Mouse (Mus musculus) urinary bladder, postnatal 10 days (tissue): ENCODE data around the gene C130050O18Rik.
A peak's percentile ranks its signal among the peaks of the same experiment; 100 is the strongest.

Experiments used
- DNase-seq: peaks from one replicate; pipeline ENCODE4 v3.0.0; 2022; ENCODE audit warnings: low spot score

C130050O18Rik gene

GRCm38 (mm10) chr5:139404801-139405401, at the start of gene C130050O18Rik:
C130050O18Rik (plus strand) TSS chr5:139405280.
- DNase-seq = no peak

DNA sequence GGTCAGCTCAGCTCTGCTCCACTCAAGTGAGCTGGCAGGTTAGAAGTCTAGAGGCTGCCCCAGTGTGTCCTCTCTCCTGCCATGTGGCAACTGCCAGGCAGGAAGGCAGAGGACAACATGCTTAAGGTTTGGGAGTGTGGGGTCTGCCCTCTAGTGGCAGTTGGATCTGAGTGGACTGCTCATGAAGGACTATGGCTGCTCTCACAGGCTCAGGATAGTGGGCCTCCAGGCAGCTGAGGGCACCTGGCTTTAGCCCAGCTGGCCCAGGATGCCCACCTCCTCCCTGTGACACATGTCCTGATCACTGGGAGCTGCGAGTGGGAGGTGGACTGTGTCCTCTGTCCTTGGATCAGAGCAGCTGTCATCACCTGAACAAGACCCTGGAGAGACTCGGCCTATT, 46.4 kb upstream of the C130050O18Rik start:
- DNase-seq = no peak

- no peak for DNase-seq
These were observed 45.8 kb upstream of the C130050O18Rik start for GRCm38 (mm10) chr5:139359244-139359643.

DNA sequence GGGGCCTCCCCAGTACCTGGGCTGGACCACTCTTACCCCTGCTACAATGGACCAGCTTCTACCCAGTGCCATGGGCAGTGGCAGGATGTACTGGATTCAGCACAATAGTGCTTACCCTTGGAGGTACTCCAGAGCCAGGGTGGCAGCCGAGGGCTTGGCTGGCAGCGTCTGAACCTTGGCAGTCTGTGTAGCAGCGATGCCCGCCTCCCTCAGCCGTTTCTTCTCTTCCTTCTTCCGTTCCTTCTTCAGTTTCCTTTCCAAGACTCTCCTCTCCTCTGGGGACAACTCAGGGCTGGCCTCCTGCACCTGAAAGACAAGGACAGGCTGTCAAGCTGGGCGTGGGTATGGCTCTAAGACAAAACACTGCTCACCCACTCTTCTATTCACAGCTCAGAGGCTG, 41.2 kb upstream of the C130050O18Rik start:
- no peak for DNase-seq

DNA sequence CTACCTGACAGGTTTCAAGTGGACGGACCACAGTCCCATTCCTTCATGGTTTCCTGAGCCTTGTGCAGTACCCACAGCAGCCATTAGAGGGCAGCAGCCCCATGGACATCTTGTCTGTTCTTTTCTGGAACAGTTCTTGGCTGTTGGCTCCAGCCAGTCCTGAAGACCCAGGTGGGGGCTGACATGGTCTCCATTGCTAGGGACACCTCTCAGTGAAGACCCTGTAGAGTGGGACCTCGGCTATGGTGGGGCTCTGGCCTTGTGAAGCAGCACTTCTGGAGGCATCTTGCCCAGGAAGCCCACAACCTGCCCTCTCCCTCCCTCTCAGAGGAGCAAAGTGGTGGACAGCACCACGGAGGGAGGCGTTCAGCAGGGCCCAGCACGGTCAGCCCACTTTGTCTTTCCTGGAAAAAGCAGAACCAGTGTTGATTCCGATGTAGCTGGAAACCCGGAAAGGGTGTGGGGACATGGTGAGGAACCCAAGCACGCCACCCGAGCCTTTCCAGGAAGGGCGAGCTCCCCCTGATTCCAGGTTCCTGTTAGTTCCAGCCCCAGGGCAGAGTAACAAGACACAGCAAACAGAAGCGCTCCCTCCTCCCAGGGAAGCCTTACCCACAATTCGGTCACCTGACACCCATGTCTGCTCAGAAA, 40.7 kb upstream of the C130050O18Rik start:
- peak; percentile 72 for DNase-seq

DNA sequence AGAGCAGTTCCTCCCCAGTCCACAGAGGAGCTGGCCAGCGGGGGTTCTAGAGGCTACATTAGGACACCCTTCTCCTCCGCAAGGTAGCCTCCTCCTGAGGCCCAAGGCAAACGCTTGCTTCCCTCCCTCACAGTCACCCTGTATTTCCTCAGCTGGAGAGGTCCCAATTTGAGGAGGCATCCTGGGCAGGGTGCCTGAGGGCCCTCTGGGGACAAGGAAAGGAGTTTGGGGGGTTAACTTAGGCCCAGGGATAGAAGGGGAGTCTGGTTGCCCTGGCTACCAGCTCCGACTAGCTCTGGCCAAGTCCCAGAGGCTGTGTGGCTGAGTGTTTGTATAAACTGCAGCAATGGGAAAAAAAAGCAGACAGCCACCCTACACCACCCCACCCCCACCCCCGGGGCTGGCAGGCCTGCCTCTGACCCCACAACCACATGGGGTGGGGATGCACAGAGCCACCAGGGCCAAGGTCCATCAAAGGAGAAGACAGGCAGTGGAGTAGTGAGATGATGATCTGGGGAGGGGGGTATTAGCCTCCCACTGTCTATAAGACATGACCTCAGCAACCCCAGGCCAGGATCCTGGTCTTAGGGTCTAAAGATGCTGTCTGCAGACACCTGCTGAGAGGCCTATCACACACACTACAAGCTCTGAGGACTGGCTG, 40.0 kb upstream of the C130050O18Rik start:
- no peak for DNase-seq

DNA sequence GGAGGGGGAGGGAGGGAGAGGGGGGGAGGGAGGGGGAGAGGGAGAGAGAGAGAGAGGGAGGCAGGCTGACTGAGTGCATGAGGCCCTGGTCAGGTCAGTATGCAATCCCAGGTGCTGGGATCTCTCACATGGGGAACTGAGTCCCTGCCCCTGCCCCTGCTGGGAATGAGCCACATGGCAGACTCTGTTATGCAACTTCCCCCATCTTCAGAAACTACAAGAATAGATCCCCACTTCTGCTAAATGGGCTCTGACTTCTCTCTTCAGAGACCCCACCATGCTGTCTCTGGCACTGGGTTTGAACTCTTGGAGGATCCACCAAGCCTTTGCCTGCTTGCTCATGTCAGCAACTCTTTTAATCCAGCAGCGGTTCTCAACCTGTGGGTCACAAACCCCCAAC, 39.3 kb upstream of the C130050O18Rik start:
- DNase-seq = no peak

DNA sequence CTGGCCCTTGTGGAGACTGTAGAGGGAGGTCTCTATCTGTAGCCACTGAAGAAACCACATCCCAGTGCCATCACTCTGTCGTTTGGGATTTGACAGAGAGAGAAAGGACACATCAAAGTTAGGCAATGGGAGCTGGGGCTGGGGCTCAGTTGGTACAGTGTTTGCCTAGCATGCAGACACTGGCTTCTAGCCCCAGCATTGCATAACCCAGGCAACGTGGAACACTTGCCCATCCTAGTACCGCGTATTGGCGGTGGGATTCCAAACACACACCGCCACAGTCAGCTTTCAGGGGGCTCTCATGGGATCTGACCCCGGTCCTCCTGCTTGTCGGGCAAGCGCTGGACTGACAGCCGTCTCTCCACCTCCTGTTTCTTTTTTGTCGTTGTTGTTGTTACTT, 38.6 kb upstream of the C130050O18Rik start:
- DNase-seq = no peak

GRCm38 (mm10) chr5:139367884-139368458, 37.1 kb upstream of the C130050O18Rik start:
- no peak for DNase-seq

DNA sequence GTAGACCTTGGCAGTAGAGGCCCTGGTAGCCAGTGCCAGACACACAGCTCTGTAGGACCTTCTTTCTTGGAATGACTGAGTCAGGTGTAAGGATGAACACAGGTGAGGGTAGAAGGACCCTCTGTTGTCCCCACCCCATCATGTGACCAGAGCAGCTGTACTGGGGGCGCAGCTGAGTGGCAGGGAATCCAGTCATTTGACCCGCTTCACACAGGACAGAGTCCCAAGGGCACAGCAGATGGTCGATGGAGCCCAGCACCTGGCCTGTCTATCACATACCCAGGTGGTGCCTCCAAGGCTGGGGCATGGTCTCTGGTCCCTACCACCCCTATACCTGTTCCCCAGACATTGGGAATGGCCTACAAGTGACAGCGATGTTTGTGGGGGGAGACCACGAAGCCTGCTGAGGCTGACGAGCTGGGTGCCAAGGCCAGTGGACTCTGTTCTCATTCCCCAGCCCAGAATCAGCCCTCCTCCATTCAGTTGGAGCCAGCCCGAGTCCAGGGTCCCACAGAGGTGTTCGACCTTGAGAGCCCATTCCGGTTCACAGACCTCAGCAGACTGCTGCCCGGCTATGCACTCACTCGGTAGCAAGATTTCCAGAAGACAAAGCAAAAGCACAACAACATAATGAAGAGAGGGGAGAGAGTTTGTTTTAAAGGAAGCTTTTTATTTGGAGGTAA, 36.3 kb upstream of the C130050O18Rik start:
- no peak for DNase-seq

DNA sequence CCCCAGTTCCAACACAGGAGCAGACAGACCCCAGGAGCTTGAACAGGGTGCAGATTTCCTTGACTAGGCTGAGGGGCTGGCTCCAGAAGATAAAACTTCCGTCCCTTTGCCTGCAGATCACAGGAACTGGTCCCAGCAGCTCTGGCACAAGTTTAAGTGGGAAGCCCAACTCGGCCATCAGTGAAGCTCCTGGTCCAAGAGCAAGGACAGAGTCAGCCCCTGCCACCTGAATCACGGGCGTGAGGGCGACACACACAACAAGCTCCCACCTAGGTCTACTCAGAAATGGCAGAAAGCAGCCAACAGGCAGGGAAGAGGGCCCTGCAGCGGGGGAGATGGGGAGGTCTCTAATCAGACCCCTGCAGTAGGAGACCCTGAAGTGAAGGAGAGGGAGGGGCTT, 34.7 kb upstream of the C130050O18Rik start:
- no peak for DNase-seq

- no peak for DNase-seq
These were observed 34.0 kb upstream of the C130050O18Rik start for GRCm38 (mm10) chr5:139371118-139371517.

DNA sequence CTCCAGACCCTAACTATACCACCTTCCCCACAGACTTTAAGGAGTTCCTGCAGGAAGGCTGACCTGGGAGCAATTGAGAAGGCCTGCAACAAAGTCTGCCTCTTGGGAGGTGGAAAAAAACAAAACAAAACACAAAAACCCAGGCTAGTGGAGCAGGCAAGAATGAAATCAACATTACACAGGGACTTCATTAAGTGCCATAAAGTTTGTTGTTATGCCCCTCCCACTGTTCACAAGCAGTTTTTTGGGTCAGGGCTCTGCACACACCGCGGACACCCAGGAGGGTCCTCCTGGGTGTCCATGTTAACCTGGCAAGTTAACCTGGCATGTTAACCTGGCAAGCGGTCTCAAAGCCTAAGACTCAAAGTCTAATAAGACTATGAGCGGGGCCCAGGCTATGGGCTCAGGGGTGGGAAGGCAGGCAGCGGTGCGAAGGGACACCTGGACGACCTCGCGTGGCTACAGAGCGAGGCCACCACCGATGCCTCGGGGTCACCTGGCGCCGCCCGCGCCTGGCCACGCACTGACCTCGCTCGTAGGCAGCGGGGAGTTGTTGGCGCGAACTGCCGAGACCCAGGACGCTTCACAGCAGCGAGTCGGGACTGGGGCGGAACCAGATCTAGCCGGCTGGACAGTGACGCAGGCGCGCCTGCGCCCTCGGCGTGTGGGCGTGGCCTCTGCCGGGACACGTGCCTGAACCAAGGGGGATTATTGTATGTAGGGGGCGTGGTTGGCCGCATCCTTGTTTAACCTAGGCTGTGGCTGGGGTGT, 33.3 kb upstream of the C130050O18Rik start:
- peak; percentile 67 for DNase-seq

DNA sequence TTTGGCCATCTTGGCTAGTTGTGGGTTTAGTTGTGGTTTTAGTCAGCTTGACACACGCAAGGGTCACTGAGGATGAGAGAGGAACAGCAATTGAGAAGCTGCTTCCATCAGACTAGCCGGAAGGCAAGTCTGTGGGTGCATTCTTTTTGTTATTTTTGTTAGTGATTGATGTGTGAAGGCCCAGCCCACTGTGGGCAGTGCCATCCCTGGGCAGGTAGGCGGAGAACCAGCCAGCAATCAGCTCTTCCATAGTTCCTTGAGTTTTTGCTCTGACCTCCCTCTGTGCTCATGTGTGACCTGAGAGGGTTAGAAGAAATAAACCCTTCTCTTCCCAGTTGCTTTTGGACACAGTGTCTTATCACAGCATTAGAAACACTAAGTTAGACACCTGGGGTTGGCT, 32.0 kb upstream of the C130050O18Rik start:
- DNase-seq = no peak

DNA sequence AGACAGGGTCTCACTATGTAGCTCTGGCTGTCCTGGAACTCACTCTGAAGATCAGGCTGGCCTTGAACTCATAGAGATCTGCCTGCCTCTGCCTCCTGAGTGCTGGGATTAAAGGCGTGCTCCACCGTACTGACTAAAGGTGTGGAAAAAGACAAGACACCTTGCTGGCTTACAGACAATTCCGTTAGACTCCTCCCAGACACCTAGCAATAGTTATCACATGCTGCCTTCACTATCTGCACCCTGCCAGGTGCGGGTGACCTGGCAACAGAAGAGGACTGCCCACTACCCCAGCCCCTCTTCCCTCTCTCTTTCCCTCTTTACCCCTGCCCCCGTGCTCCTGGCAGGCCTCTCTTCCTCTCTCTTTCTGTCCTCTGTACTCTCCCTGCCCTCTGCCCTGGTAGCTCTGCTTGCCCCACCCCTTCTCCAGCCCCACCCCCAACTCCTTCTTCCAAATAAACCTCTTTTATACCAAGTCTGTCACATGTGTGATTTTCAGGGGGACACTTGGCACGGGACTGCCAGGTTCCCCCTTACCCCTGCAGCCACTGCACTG, 31.1 kb upstream of the C130050O18Rik start:
- DNase-seq = no peak

- DNase-seq = no peak
These were observed 30.2 kb upstream of the C130050O18Rik start for GRCm38 (mm10) chr5:139374841-139375240.

- no peak for DNase-seq
These were observed 27.4 kb upstream of the C130050O18Rik start, which contains the start of gene Gpr146 for GRCm38 (mm10) chr5:139377468-139378270. Gpr146 (plus strand) TSS chr5:139377697.

DNA sequence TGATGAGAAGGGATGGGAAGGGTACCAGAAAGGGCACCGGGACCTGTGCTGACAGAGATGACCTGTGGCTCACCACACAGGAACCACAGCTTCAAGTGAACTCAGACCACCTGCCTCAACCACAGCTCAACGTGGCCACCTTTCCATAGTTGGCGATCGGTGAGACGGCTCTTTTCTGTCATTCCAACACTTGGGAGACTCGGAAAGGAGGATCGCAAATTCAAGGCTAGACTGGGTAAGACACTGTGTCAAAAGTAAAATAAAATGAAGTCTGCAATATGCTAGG, 26.9 kb upstream of the C130050O18Rik start:
- DNase-seq = no peak

- no peak for DNase-seq
These were observed 26.0 kb upstream of the C130050O18Rik start for GRCm38 (mm10) chr5:139378986-139379629.

GRCm38 (mm10) chr5:139379771-139380384, 25.2 kb upstream of the C130050O18Rik start:
- DNase-seq = no peak
